Mouse (Mus musculus): ENCODE results near the gene Gcdh. TPM values are rescaled to one million over a fixed set of nuclear protein-coding genes. Genes with fewer than 3 reads are reported as not detected.

Gcdh gene
- polyA plus RNA-seq, 1 experiment from 2014 or later, result 56.7 TPM

DNA sequence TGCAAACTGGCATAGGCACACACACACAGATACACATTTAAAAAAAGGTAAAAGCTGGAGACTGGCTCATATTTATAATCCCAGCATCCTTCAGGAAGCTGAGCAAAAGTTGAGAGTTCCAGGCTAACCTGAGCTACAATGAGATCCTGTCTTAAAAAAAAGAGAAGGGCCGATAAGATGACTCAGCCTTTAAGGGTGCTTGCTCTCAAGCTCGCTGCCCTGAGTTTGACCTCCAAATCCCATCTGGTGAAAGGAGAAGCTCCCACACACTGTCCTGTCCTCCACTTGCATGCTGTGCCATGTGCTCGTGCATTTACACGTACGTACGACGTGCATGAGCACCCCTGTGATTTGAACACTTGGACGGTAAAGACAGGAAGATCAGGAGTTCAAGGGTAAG lies 13.8 kb upstream of the Gcdh start:
- Histone ChIP-seq H3K36me3 (ENCODE audit: control insufficient read depth, insufficient read depth, low read length) (peaks cover 12% of the 10 kb centered on the region; the same call in 1 of the 2 replicates), H3K9ac (ENCODE audit: low read depth, low read length) (no peak overlapping the region), H3K4me3 (ENCODE audit: low read depth, low read length) (no peak overlapping the region), H3K27me3 (replicated peaks; ENCODE audit: control insufficient read depth, insufficient read depth, low read length) (peaks cover 25% of the 10 kb centered on the region), H3K4me2 (no peak overlapping the region; the same call in 1 of the 2 replicates), H3K4me1 (replicated peaks; ENCODE audit: control insufficient read depth, insufficient read depth, low read length) (peaks cover 26% of the 10 kb centered on the region), H3K27ac (ENCODE audit: low read depth, low read length) (no peak overlapping the region; the same call in 1 of the 2 replicates), H3K9me3 (ENCODE audit: control insufficient read depth, low read length) (no peaks in the 10 kb centered on the region)
- WGBS, result 63% methylated on average over 8 of the region's 8 CpGs
- no peak for DNase-seq (ENCODE audit: low spot score)
- no peak for ATAC-seq (replicated peaks; ENCODE audit: low FRiP score)

DNA sequence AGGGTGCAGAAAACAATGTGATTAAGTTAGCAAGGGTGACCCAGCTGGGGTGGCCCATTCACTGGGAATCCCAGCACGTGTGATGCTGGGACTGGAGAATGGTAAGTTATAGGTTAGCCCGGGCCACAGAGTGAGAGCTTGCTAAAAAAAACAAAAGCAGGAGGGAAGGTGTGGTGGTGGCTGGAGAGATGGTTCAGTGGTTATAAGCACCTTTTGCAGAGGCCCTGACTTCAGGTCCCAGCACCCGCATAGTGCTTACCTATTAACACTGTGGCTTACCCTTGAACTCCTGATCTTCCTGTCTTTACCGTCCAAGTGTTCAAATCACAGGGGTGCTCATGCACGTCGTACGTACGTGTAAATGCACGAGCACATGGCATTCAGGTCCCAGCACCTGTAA lies 13.3 kb upstream of the Gcdh start:
- no peak for ATAC-seq (replicated peaks; ENCODE audit: low FRiP score)
- no peak overlapping the region for H3K9ac ChIP-seq (ENCODE audit: low read depth, low read length)
- no peak overlapping the region for H3K27ac ChIP-seq (ENCODE audit: low read depth, low read length)
- H3K4me2 ChIP-seq, result no peak overlapping the region
- H3K9me3 ChIP-seq (ENCODE audit: control insufficient read depth, low read length), result no peaks in the 10 kb centered on the region
- H3K4me3 ChIP-seq (ENCODE audit: low read depth, low read length), result no peak overlapping the region
- WGBS, result 88% methylated on average over 9 of the region's 9 CpGs
- peaks cover 20% of the 10 kb centered on the region for H3K27me3 ChIP-seq (replicated peaks; ENCODE audit: control insufficient read depth, insufficient read depth, low read length)
- H3K36me3 ChIP-seq (ENCODE audit: control insufficient read depth, insufficient read depth, low read length), result peaks cover 12% of the 10 kb centered on the region; the same call in 1 of the 2 replicates
- no peak for DNase-seq (ENCODE audit: low spot score)
- H3K4me1 ChIP-seq (replicated peaks; ENCODE audit: control insufficient read depth, insufficient read depth, low read length), result peaks cover 22% of the 10 kb centered on the region

DNA sequence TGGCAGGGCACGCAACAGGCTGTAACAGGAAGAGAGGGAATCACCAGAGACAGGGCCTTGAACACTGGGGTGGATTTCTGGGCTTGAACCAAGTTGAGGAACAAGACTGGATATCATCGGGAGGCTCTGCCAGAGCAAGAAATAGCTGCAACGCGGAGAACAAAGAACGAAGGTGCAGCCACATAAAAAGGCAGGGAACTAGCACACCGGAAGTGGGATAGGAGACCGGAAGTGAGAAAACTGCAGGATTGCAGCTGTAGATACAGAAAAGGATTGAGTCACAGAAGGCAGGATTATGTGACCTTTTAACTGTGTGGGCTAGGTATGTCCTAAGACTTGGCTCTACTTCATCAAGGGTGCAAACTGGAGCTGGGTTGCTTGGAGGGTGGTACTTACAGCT lies 10.6 kb upstream of the Gcdh start:
- Histone ChIP-seq H3K9me3 (ENCODE audit: control insufficient read depth, low read length) (no peaks in the 10 kb centered on the region), H3K4me3 (ENCODE audit: low read depth, low read length) (peak overlapping the region; percentile 93), H3K36me3 (ENCODE audit: control insufficient read depth, insufficient read depth, low read length) (peaks cover 12% of the 10 kb centered on the region; the same call in 1 of the 2 replicates), H3K4me2 (peak overlapping the region; percentile 96), H3K27ac (ENCODE audit: low read depth, low read length) (no peak overlapping the region), H3K27me3 (replicated peaks; ENCODE audit: control insufficient read depth, insufficient read depth, low read length) (peaks cover 4% of the 10 kb centered on the region; the same call in 1 of the 2 replicates), H3K9ac (ENCODE audit: low read depth, low read length) (no peak overlapping the region), H3K4me1 (replicated peaks; ENCODE audit: control insufficient read depth, insufficient read depth, low read length) (peaks cover 34% of the 10 kb centered on the region)
- 85% methylated on average over 7 of the region's 7 CpGs for WGBS
- ATAC-seq (replicated peaks; ENCODE audit: low FRiP score) (no peak), DNase-seq (ENCODE audit: low spot score) (no peak)

DNA sequence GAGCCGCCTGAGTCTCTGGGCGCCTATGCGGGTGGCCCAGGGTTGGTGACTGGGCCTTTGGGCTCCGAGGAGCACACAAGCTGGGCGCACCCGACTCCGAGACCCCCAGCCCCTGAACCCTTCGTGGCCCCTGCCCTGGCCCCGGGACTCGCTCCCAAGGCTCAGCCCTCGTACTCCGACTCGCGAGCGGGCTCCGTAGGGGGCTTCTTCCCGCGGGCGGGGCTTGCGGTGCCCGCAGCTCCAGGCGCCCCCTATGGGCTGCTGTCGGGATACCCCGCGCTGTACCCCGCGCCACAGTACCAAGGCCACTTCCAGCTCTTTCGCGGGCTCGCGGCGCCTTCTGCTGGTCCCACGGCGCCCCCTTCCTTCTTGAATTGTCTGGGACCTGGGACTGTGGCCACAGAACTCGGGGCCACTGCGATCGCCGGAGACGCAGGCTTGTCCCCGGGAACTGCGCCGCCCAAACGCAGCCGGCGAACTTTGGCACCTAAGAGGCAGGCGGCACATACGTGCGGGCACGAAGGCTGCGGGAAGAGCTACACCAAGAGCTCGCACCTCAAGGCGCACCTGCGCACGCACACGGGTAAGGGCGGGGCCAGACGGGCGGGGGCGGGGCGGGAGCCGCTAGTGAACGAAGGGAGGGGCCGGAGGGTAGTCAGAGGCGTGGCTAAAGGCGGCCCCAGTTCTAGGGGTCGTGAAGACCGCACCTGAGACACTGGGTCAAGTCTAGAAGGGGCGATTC lies 9.4 kb upstream of the Gcdh start:
- Histone ChIP-seq H3K9ac (ENCODE audit: low read depth, low read length) (peak overlapping the region; percentile 99), H3K27me3 (replicated peaks; ENCODE audit: control insufficient read depth, insufficient read depth, low read length) (no peaks in the 10 kb centered on the region), H3K27ac (ENCODE audit: low read depth, low read length) (peak overlapping the region; percentile 99), H3K36me3 (ENCODE audit: control insufficient read depth, insufficient read depth, low read length) (peaks cover 12% of the 10 kb centered on the region; the same call in 1 of the 2 replicates), H3K9me3 (ENCODE audit: control insufficient read depth, low read length) (no peaks in the 10 kb centered on the region), H3K4me1 (replicated peaks; ENCODE audit: control insufficient read depth, insufficient read depth, low read length) (peaks cover 32% of the 10 kb centered on the region), H3K4me3 (ENCODE audit: low read depth, low read length) (peak overlapping the region; percentile 93), H3K4me2 (peak overlapping the region; percentile 96)
- peak; percentile 70 for ATAC-seq (replicated peaks; ENCODE audit: low FRiP score)
- WGBS, result under 1% methylated on average over 67 of the region's 68 CpGs
- peak; percentile 88 for DNase-seq (ENCODE audit: low spot score)

DNA sequence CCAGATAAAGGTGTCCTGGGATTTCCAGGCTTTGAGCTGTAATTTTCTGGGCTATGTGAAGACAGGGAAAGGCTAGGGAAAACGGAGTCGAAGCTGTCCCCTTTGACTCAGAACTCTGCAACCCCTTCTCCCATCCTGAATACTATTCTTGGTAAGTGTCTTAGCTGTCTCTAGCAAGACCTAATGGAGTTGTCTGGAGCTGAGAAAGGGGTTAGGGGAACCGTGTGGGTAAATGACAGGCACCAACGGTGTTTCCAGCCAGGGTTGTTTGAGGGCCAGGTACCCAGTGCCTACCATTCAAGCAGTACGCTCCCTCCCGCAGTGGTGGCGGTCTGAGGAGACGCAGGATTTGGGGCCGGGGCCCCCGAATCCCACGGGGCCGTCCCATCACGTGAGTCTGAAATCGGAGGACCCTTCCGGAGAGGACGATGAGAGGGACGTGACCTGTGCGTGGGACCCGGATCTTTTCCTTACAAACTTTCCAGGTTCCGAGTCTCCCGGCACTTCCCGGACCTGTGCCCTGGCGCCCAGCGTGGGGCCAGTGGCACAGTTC lies 8.7 kb upstream of the Gcdh start:
- Histone ChIP-seq H3K4me3 (ENCODE audit: low read depth, low read length) (peak overlapping the region; percentile 93), H3K9ac (ENCODE audit: low read depth, low read length) (peak overlapping the region; percentile 99), H3K4me1 (replicated peaks; ENCODE audit: control insufficient read depth, insufficient read depth, low read length) (peaks cover 32% of the 10 kb centered on the region), H3K27ac (ENCODE audit: low read depth, low read length) (peak overlapping the region; percentile 99), H3K4me2 (peak overlapping the region; percentile 96), H3K9me3 (ENCODE audit: control insufficient read depth, low read length) (no peaks in the 10 kb centered on the region), H3K27me3 (replicated peaks; ENCODE audit: control insufficient read depth, insufficient read depth, low read length) (no peaks in the 10 kb centered on the region), H3K36me3 (ENCODE audit: control insufficient read depth, insufficient read depth, low read length) (peaks cover 12% of the 10 kb centered on the region; the same call in 1 of the 2 replicates)
- 2% methylated on average over 24 of the region's 24 CpGs for WGBS
- ATAC-seq (replicated peaks; ENCODE audit: low FRiP score) (0 out of 2 replicates have a peak, but pooled peaks have one; percentile 4), DNase-seq (ENCODE audit: low spot score) (no peak)

DNA sequence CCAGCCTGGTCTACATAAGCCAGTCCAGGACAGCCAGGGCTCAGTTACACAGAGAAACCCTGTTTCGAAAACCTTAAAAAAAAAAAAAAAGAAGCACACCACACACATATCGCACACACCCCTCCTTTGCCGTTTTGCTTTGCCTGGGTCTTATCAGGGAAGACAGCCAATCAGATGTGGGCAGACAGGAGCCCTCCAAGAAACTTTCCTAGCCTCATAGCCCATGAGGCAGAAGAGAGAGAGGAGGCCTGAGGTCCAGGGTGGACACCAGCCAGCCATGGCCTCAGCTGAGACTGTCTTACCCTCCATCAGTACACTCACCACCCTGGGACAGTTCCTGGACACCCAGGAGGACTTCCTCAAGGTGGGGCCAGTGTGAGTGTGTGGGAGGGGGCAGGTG lies 8.0 kb upstream of the Gcdh start, which contains the start of gene Klf1:
Gene Klf1, plus strand, starts transcription at position 177 of the 400 bp plus-strand sequence.
- Histone ChIP-seq H3K4me1 (replicated peaks; ENCODE audit: control insufficient read depth, insufficient read depth, low read length) (peaks cover 32% of the 10 kb centered on the region), H3K4me2 (peak within 1 kb of the TSS; percentile 96), H3K9ac (ENCODE audit: low read depth, low read length) (peak within 1 kb of the TSS; percentile 99), H3K4me3 (ENCODE audit: low read depth, low read length) (peak within 1 kb of the TSS; percentile 93), H3K9me3 (ENCODE audit: control insufficient read depth, low read length) (no peaks in the 10 kb centered on the region), H3K27ac (ENCODE audit: low read depth, low read length) (peak within 1 kb of the TSS; percentile 99), H3K27me3 (replicated peaks; ENCODE audit: control insufficient read depth, insufficient read depth, low read length) (no peaks in the 10 kb centered on the region), H3K36me3 (ENCODE audit: control insufficient read depth, insufficient read depth, low read length) (peaks cover 12% of the 10 kb centered on the region; the same call in 1 of the 2 replicates)
- ATAC-seq (replicated peaks; ENCODE audit: low FRiP score), result peak; percentile 80
- 36% methylated on average over 3 of the region's 3 CpGs for WGBS
- DNase-seq (ENCODE audit: low spot score), result peak; percentile 49

DNA sequence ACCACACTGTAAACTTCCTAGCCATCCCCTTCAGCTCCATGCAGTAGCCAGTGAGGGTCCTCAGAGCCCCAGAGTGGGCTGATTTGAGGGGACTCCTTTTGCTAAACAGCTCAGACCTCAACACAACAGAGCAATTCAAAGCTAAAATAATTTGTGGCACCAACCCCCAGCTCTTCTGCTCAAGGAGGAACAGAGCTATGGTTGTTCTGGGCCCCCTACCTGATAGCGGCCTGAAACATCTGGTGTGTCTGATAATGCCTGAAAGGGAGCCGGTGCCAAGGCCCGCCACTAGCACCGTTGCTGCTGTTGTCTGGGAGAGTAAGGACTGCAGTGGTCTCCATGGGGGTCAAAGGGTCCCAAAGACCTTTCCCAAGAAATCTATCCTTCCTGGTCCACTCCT lies 7.3 kb upstream of the Gcdh start:
- H3K4me2 ChIP-seq, result peak overlapping the region; percentile 96
- peak overlapping the region; percentile 93 for H3K4me3 ChIP-seq (ENCODE audit: low read depth, low read length)
- DNase-seq (ENCODE audit: low spot score) (peak; percentile 59), ATAC-seq (replicated peaks; ENCODE audit: low FRiP score) (peak; percentile 83)
- peaks cover 9% of the 10 kb centered on the region; the same call in 1 of the 2 replicates for H3K36me3 ChIP-seq (ENCODE audit: control insufficient read depth, insufficient read depth, low read length)
- peak overlapping the region; percentile 99 for H3K27ac ChIP-seq (ENCODE audit: low read depth, low read length)
- peak overlapping the region; percentile 99 for H3K9ac ChIP-seq (ENCODE audit: low read depth, low read length)
- no peaks in the 10 kb centered on the region for H3K27me3 ChIP-seq (replicated peaks; ENCODE audit: control insufficient read depth, insufficient read depth, low read length)
- H3K9me3 ChIP-seq (ENCODE audit: control insufficient read depth, low read length), result no peaks in the 10 kb centered on the region
- WGBS, result 25% methylated on average over 4 of the region's 4 CpGs
- H3K4me1 ChIP-seq (replicated peaks; ENCODE audit: control insufficient read depth, insufficient read depth, low read length), result peaks cover 32% of the 10 kb centered on the region

DNA sequence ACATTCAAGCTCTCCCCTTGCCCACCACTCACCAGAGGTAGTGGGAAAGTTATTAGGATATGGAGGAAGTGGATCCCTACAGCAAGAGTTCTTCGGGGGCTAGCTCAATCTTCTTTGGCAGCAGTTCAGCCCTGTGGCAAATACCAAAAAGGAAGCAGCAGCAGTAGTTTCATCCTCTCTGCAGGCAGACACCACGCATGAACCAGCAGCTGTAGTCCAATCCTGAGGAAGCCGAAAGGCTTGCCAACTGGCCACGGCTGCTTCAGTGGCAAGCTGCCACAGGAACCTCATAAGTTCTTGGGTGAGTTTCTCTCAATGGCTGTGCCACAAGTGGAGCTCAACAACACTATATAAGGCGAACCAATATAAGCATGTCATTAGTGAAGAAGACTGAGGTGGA lies 2.2 kb upstream of the Gcdh start:
- DNase-seq (ENCODE audit: low spot score) (no peak), ATAC-seq (replicated peaks; ENCODE audit: low FRiP score) (no peak)
- no peaks in the 10 kb centered on the region for H3K27me3 ChIP-seq (replicated peaks; ENCODE audit: control insufficient read depth, insufficient read depth, low read length)
- H3K9me3 ChIP-seq (ENCODE audit: control insufficient read depth, low read length), result no peaks in the 10 kb centered on the region
- no peak overlapping the region for H3K27ac ChIP-seq (ENCODE audit: low read depth, low read length)
- no peaks in the 10 kb centered on the region; the same call in 1 of the 2 replicates for H3K36me3 ChIP-seq (ENCODE audit: control insufficient read depth, insufficient read depth, low read length)
- no peak overlapping the region for H3K4me2 ChIP-seq
- peaks cover 33% of the 10 kb centered on the region for H3K4me1 ChIP-seq (replicated peaks; ENCODE audit: control insufficient read depth, insufficient read depth, low read length)
- H3K9ac ChIP-seq (ENCODE audit: low read depth, low read length), result no peak overlapping the region
- WGBS, result 85% methylated on average over 5 of the region's 5 CpGs
- no peak overlapping the region for H3K4me3 ChIP-seq (ENCODE audit: low read depth, low read length)

Measured in liver, embryonic 11.5 days (tissue).